Mouse (Mus musculus): ENCODE data around the gene Lix1l. TPM values are rescaled to one million over a fixed set of nuclear protein-coding genes. Genes with fewer than 3 reads are reported as not detected.
"Not testable (repeated sequence)": the region's sequence is repeated elsewhere in the genome, so short reads cannot be mapped to it uniquely, and the experiment has no call there.

Gene Lix1l
- polyA plus RNA-seq, 1 experiment = 11.0 TPM

DNA sequence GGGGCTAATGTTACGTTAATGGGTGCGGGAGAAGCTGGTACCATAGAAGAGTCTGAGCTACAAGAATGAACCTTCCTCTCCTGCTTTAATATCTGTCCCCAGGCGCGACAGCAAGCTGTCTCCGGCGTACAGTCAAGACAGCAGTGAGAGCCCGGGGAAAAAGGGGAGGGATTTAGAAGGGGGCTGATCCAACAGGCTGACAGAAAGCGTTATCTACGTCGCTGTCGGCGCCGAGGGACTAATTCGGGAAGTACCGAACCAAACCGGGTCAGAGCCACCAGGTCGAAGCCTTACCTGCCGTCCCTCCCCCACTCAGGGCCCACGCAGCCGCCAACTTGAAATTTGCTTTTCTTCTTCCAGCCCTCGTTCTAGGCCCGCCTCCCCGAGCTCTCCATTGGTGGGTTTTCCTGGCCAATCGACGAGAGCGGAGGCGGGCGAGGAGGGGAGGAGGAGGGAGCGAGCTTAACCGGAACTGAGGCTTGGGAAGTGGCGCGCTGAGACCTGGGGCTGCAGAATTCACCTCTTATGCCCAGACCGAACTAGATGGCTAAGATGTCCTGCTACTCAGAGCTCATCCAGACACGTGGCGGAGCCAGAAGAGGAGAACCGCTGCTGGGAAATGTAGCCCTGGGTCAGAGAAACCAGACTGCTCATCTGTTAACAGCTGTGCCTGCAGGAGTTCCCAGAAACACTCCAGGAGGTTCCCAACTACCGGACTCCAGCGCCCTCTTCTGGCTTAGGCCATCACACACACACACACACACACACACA is 7.0 kb upstream of the Lix1l start, which contains the start of gene Polr3gl:
TSS of gene Polr3gl (minus strand) at position 392 of the 771 bp plus-strand sequence.
- peak within 1 kb of the TSS; percentile 97 for H3K27ac ChIP-seq (replicated peaks; ENCODE audit: low read depth, low read length)
- H3K4me1 ChIP-seq (ENCODE audit: control insufficient read depth, insufficient read depth, insufficient read length, low read length) = peaks cover 6% of the 10 kb centered on the region
- H3K4me3 ChIP-seq (ENCODE audit: insufficient read depth, low read depth, low read length) = peak within 1 kb of the TSS; percentile 88

DNA sequence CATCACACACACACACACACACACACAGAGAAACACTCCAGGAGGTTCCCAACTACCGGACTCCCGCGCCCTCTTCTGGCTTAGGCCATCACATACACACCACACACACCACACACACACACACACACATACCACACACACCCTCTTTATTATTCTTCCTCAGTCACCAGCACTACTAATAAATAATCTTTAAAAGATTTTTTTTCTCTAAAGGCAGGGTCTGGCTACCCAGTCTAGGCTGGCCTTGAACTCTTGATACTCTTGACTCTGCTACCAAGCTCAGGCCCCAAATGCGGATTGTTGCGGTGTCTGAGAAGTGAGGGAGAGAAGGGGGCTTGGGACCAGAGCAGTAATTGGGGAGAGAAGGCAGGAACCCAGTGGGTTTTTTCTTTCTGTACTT is 6.1 kb upstream of the Lix1l start:
- Histone ChIP-seq H3K4me3 (ENCODE audit: insufficient read depth, low read depth, low read length) (no peak overlapping the region), H3K4me1 (ENCODE audit: control insufficient read depth, insufficient read depth, insufficient read length, low read length) (peaks cover 6% of the 10 kb centered on the region), H3K27ac (replicated peaks; ENCODE audit: low read depth, low read length) (no peak overlapping the region)

DNA sequence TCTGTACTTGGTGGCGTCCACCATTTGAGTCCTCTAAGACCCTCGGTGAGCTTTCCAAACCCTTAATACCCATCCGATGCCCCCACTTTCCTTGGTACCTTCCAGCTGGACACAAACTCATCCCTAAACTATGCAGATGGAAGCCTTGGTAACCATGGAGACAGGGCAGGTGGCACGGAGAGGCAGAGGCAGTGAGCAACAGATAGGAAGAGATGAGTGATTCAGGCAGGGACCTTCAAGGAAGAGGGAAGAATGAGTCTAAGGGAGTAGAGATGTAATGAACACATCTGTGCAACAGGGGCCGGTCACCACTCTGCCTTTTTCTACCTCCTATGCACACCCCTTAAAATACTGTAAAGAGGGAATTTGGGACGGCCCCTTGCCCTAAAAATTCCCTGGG is 5.3 kb upstream of the Lix1l start:
- H3K4me1 ChIP-seq (ENCODE audit: control insufficient read depth, insufficient read depth, insufficient read length, low read length) = peaks cover 6% of the 10 kb centered on the region
- H3K27ac ChIP-seq (replicated peaks; ENCODE audit: low read depth, low read length) = no peak overlapping the region
- no peak overlapping the region for H3K4me3 ChIP-seq (ENCODE audit: insufficient read depth, low read depth, low read length)

DNA sequence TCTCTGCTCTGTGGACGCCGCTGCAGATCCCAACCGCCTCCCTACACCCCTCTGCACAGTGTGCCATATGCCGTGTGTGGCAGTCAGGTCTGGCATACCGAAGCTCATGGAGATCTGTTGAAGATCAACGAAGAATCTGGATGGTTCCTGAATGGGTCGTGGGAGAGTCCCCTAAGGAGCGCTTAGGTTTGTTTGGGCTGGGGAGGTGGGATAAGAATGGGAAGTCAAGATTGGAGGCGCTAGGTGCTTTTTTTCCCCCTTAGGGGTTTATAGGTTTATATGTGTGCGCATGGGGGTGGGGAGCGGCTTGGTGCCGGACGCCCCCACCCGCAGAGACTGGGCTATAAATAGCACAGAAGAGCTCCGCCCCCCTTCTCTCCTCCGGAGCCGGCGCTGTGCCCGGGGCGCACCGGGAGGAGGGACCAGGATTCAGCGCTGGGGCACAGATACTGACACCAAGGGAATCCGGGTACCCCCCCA is 4.7 kb upstream of the Lix1l start, which contains the start of gene Ankrd34a:
TSS of gene Ankrd34a (plus strand) at position 409 of the 480 bp plus-strand sequence.
- Histone ChIP-seq H3K27ac (replicated peaks; ENCODE audit: low read depth, low read length) (no peak within 1 kb of the TSS), H3K4me3 (ENCODE audit: insufficient read depth, low read depth, low read length) (peak within 1 kb of the TSS; percentile 56), H3K4me1 (ENCODE audit: control insufficient read depth, insufficient read depth, insufficient read length, low read length) (peaks cover 6% of the 10 kb centered on the region)

DNA sequence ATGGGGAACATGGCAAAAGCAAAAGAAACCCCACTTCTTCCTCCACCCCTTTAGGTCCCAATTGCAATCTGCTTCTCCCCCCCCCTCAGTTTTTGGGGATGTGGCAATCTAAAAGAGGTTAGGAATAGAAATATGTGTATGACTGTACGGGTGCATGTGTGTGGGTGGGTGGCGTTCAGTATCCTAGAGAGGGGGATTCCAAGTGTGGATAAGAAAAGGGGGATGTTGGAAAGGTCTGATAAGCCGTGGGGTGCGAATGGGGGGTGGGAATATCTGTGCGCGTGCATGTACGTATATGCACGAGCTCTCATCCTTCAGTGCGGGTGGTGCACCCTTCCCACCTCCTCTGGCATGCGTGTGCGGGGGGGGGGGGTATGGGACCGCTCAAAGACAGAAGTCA is 4.1 kb upstream of the Lix1l start:
- Histone ChIP-seq H3K27ac (replicated peaks; ENCODE audit: low read depth, low read length) (no peak overlapping the region), H3K4me1 (ENCODE audit: control insufficient read depth, insufficient read depth, insufficient read length, low read length) (peaks cover 6% of the 10 kb centered on the region), H3K4me3 (ENCODE audit: insufficient read depth, low read depth, low read length) (peak overlapping the region; percentile 56)

DNA sequence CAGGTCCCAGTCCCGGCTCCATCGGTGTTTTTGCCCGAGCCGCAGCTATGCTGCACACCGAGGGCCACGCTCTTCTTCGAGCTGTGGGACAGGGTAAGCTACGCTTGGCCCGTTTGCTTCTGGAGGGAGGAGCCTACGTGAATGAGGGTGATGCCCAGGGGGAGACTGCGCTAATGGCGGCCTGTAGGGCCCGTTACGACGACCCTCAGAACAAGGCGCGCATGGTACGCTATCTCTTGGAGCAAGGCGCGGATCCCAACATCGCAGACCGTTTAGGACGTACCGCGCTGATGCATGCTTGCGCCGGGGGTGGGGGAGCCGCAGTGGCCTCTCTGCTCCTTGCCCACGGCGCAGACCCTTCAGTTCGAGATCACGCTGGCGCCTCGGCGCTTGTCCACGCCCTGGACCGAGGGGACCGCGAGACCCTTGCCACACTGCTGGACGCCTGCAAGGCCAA is 3.5 kb upstream of the Lix1l start:
- Histone ChIP-seq H3K4me3 (ENCODE audit: insufficient read depth, low read depth, low read length) (peak overlapping the region; percentile 56), H3K27ac (replicated peaks; ENCODE audit: low read depth, low read length) (peak overlapping the region; percentile 25; the same call in 1 of the 2 replicates), H3K4me1 (ENCODE audit: control insufficient read depth, insufficient read depth, insufficient read length, low read length) (peaks cover 3% of the 10 kb centered on the region)

DNA sequence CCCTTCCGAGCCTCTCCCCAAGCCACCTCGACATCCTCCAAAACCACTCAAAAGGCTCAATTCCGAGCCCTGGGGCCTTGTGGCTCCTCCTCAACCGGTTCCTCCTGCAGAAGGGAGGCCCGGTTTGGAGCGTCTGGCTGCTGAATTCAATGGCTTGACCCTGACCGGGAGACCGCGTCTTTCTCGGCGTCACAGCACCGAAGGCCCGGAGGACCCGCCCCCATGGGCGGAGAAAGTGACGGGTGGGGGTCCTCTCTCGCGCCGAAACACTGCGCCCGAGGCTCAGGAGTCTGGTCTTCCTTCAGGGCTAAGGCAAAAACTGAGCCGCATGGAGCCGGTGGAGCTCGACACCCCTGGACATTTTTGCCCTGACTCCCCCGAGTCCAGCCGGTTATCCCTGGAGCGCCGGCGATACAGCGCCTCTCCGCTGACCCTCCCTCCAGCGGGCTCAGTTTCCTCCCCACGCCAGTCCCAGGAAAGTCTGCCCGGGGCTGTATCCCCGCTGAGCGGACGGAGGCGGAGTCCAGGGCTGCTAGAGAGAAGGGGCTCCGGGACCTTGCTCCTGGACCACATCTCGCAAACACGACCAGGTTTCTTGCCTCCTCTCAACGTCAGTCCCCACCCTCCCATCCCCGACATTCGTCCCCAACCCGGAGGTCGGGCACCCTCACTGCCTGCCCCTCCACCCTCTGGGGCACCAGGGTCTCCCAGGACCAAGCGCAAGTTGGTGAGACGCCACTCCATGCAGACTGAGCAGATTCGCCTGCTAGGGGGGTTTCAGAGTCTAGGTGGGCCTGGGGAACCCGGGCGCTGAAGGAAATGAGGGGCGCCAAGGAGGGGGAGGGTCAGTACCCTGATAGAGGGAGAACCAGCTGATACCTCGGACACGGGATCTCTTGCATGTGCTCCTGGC is 2.5 kb upstream of the Lix1l start:
- peak overlapping the region; percentile 56 for H3K4me3 ChIP-seq (ENCODE audit: insufficient read depth, low read depth, low read length)
- H3K27ac ChIP-seq (replicated peaks; ENCODE audit: low read depth, low read length) = peak overlapping the region; percentile 35
- H3K4me1 ChIP-seq (ENCODE audit: control insufficient read depth, insufficient read depth, insufficient read length, low read length) = peaks cover 3% of the 10 kb centered on the region

DNA sequence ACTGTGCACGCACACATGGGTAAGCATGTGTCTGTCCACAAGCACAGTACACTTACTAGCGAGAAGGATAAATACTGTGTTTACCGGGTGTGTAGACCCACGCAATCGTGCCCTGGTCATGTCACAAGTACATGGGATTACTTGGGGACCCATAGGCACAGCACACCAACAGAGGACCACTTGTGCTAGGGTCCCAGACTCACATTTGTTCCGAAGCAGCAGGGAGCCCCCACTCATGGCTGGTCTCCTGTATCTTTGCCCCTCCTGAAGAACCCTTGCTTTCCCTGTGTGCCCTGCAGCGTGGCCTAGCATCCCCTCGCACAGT is 1.9 kb upstream of the Lix1l start:
- H3K4me3 ChIP-seq (ENCODE audit: insufficient read depth, low read depth, low read length) = no peak overlapping the region
- no peak overlapping the region for H3K27ac ChIP-seq (replicated peaks; ENCODE audit: low read depth, low read length)
- peaks cover 3% of the 10 kb centered on the region for H3K4me1 ChIP-seq (ENCODE audit: control insufficient read depth, insufficient read depth, insufficient read length, low read length)

DNA sequence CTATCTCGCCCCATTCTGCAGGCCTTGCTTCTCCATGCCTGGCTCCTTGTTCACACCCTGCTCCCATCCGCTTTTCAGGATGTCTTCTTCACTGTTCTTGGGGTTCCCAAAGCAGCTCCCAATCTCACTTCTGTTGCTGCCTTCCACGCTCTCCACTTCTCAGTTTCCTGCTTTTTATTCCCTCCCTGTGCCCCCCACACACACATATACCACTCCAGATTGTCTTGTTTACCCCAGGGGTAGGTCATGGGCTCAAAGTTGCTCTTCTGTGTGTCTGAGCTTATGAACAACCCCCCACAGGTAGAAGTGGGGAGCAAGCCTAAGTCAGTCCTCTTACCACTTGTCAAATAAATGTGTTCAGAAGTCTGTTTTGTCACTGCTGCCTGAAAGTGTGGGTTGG is 1.5 kb upstream of the Lix1l start:
- H3K4me1 ChIP-seq (ENCODE audit: control insufficient read depth, insufficient read depth, insufficient read length, low read length) = peaks cover 3% of the 10 kb centered on the region
- H3K27ac ChIP-seq (replicated peaks; ENCODE audit: low read depth, low read length) = no peak overlapping the region
- no peak overlapping the region for H3K4me3 ChIP-seq (ENCODE audit: insufficient read depth, low read depth, low read length)

DNA sequence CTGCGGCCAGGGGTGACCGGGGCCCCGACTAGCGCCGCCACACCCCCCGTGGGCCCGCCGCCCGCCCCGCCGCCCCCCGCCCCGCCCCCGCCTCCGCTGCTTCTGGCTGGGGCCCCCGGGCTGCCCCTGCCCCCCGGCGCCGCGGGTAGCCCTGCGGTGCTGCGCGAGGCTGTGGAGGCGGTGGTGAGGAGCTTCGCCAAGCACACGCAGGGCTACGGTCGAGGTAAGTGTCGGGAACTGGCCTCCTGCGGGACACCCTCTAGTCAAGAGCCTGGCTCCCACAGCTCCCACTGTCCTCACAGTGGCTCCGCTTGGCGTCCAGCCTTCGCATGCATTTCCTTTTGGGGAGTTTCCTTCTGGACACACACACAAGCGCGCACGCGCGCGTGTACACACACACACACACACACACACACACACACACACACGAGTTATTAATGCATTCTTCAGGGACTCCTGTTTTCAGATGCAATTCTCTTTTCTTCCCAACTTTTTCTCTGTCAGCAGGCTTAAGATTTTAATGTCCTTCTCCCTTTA is 370 bp downstream of the Lix1l start:
- Histone ChIP-seq H3K4me1 (ENCODE audit: control insufficient read depth, insufficient read depth, insufficient read length, low read length) (no peaks in the 10 kb centered on the region; the same call in 1 of the 2 replicates), H3K4me3 (ENCODE audit: insufficient read depth, low read depth, low read length) (peak overlapping the region; percentile 67), H3K27ac (replicated peaks; ENCODE audit: low read depth, low read length) (peak overlapping the region; percentile 70)

DNA sequence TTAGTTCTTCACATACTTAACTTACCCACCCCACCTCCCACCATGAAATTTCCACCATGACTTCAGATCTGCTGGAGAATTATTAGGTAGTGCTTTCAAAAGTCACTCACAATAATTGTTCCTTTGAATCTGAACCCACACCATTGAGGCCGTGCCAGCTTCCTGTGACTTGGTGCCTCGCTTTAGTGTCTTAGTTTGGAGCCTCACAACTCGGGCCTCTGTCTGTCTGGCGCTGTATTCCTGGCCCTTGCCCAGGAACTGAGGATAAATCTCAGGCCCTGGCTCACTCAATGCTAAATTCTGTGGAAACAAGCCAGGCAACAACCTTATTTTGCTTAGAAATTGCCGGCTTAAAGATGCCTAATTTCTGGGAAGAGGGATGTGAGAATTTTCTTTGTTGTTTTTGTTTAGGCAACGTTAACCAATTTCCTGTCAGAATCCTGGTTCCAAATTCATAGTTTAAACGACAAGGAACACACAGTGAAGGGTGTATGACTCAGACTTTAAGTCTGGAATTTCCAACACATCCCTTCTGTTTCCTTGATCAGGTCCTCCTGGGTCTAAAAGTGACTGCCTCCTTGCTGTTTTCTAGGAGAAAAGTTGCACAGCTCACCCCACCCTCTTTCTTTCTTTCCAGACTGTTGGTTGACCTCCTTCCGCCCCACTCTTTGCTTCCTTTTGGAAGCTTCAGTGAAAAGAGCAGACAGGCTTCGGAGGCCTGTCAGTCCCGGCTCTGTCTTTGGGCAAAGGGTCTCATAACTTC is 1.2 kb downstream of the Lix1l start:
- Histone ChIP-seq H3K4me3 (ENCODE audit: insufficient read depth, low read depth, low read length) (peak overlapping the region; percentile 67), H3K4me1 (ENCODE audit: control insufficient read depth, insufficient read depth, insufficient read length, low read length) (no peaks in the 10 kb centered on the region)

DNA sequence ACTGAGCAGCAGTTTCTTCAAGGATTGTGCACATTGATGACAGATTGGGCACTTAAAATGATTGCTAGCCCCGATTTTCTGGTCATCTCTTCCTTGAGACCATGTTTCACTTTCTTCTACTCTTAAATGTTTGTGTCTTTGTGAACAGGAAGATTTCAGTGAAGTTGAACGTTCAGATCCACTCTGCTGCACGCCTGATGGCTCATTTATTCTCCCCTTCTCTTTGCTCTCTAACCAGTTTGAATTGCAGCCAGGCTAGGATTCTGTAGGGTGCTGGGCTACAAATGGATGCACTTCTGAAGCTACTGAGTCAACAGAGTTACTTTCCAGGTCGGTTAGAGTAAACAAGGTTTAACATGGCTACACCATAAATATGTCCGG is 1.7 kb downstream of the Lix1l start:
- H3K27ac ChIP-seq (replicated peaks; ENCODE audit: low read depth, low read length) = peak overlapping the region; percentile 70
- H3K4me1 ChIP-seq (ENCODE audit: control insufficient read depth, insufficient read depth, insufficient read length, low read length) = no peaks in the 10 kb centered on the region
- H3K4me3 ChIP-seq (ENCODE audit: insufficient read depth, low read depth, low read length) = peak overlapping the region; percentile 16

More for the DNA sequence above, 1.2 kb downstream of the Lix1l start:
- H3K27ac ChIP-seq (replicated peaks; ENCODE audit: low read depth, low read length) = peak overlapping the region; percentile 70

DNA sequence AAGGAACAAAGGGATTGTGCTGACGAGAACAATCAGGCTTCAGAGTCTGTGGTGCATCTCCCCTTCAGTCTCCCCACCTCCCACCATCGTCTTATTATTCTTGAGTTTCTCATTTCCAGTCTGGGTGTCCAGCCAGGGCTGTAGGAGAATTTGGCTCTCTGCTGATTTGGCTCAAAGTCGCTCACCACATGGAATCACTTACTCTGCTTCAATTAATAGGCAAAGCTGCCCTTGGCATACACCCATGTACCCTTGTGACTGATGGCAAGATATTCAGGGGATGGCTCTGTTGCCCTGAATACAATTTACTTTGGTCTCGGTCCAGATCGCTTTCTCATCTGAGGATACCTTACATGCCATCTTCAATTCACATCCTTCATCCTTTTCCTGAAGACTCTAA is 2.4 kb downstream of the Lix1l start:
- no peak overlapping the region for H3K4me3 ChIP-seq (ENCODE audit: insufficient read depth, low read depth, low read length)
- H3K4me1 ChIP-seq (ENCODE audit: control insufficient read depth, insufficient read depth, insufficient read length, low read length) = no peaks in the 10 kb centered on the region
- no peak overlapping the region for H3K27ac ChIP-seq (replicated peaks; ENCODE audit: low read depth, low read length)

DNA sequence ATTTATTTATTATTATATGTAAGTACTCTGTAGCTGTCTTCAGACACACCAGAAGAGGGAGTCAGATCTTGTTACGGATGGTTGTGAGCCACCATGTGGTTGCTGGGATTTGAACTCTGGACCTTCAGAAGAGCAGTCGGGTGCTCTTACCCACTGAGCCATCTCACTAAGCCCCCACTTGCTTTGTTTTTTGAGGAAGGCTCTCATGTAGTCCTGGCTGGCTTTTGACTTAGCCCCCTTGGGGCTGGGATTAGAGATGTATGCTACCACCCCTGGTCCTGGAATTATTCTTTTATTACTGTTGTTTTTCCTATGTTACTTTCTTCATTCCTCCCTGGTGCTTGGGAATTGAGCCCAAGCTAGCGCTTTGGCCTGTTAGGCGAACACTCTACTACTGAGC is 5.1 kb downstream of the Lix1l start:
- H3K4me3 ChIP-seq (ENCODE audit: insufficient read depth, low read depth, low read length); H3K4me1 ChIP-seq (ENCODE audit: control insufficient read depth, insufficient read depth, insufficient read length, low read length); H3K27ac ChIP-seq (replicated peaks; ENCODE audit: low read depth, low read length): not testable (repeated sequence)

Data from brown adipose tissue, adult 24 weeks (tissue).